Mouse (Mus musculus) cerebellum, adult 9-11 months (tissue): ENCODE measurements at regions not wholly inside any gene's neighbourhood (a gene's known extent, or its start where the extent isn't known, plus 50 kb on each side); places are given as distances from the start of the nearest gene placed in this dataset.

Source experiments
- DNase-seq: peaks from one replicate; pipeline ENCODE4 v3.0.0; 2022

- no peak for DNase-seq
These were observed 742.2 kb downstream of the Epha4 start for GRCm38 (mm10) chr1:76772694-76773093.

GRCm38 (mm10) chr1:76786871-76787270, 728.0 kb downstream of the Epha4 start:
- DNase-seq = no peak

DNA sequence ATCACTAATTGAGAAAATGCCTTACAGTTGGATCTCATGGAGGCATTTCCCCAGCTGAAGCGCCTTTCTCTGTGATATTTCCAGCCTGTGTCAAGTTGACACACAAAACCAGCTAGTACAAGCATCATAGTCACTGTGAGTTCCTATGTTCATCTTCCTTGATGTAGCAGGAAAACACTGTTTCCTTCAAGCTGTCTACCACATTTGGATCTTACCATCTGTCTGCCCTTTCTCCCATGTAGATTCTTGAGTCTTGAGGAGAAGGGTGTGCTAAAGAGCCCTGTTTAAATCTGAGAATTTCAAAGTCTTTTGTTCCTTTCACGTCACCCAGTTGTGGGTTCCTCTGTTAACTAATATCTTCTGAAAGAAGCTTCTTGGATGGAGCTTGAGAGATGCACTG, 721.5 kb downstream of the Epha4 start:
- DNase-seq = no peak

GRCm38 (mm10) chr1:76819906-76820305, 695.0 kb downstream of the Epha4 start:
- no peak for DNase-seq

DNA sequence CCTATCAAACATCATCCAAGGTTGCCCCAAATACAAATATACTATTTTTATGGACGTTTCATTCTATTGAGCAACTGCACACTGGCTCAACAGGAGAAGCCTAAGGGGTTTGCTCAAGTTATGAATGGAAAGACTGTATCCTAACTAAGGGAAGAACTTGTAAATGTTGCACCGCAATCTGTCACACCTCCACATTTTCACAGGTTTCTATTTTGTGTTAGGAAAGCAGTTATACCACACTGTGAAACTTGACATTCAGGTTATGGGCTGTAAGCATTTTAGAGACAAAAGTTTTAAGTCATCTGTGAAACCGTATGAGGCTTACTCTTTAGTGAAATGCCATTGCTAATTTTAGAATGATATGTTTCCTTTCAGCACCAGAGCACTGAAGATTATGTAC, 693.3 kb downstream of the Epha4 start:
- no peak for DNase-seq

- no peak for DNase-seq
These were observed 685.2 kb downstream of the Epha4 start for GRCm38 (mm10) chr1:76829690-76830089.

GRCm38 (mm10) chr1:76832311-76832710, 682.6 kb downstream of the Epha4 start:
- DNase-seq = no peak

DNA sequence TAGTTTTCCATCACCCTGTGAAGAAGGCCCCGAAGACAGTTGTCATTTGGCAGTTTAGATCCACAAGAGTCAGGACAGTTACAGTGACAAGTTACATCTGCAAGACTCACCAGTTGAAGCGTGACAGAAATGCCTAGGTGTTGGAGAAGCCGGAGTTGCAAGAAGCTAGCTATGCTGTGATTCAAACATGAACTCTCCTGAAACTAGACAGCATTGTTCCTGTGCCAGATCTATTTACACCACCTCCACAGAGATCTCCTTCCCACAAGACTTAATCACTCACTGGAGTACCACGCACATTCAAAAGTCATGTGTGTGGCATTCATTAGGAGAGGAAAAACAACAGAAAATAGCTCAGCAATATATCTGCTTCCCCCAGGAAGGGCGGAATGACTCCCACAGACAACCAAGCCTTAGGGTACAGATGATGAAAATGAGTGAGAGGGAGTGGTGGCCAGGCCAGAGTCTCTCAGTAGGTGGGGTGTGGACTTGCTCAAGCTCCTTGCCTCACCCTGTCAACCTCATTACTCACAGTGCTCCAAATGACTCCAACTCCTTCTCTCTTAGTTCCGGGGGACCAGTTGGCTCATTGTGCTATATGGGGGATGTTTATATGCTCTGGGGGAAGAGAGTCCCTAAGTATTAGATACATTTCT, 679.7 kb downstream of the Epha4 start:
- DNase-seq = no peak

DNA sequence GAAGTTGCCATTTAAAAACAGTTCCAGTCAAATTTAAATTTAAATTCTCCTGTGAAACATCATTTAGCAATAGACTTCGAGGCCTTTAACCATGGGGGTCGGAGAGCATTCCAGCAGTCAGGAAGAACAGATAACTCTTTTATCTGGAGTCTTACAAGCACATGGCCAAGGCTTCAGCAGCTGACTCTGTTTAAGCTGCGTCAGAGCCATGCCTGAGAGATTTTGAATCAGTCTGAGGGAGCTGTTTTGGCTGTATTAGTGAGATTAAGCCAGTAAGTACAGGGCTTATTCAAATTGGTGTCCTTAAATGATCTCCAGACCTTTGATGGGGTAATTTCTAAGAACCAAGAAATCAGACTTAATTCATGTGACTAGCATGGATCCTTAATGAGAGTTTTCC, 665.5 kb downstream of the Epha4 start:
- no peak for DNase-seq

GRCm38 (mm10) chr1:76866304-76866968, 648.5 kb downstream of the Epha4 start:
- peak; percentile 62 for DNase-seq

DNA sequence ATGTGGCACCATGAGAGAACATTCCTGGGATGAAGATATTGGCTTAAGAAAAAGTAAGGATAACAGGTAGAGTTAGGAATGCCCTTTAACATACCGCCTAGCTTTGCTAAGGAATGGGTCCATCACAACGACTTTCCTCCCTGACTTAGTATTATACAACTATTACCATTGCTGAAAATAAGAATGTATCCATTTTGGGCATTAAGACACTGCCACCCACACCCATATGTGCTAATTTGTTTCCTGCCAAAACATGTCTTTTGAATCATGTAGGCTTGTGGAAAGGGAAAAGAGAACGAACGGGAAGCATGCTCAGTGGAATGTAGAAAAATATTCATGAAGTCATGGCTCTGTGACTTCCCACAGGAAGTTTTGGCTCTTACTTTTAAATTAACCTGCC, 641.7 kb downstream of the Epha4 start:
- no peak for DNase-seq

GRCm38 (mm10) chr1:76880111-76880782, 634.6 kb downstream of the Epha4 start:
- DNase-seq = no peak

DNA sequence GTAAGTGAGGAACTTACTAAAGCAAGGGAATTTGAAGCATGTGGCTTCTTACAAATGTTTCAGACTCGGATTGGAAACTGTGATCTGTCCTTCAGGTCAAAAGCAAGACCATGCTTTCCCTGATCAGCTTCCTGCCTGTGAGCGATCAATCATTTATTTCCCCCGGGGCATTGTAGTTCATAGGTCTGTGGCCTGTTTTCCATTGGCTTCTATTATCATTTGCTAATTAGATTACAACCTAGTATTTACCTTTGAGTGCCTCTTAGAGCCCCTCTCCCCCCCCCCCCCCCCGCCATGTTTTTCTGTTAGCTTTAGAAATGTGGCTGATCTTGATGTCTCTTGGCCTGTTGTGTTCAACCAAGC, 634.1 kb downstream of the Epha4 start:
- no peak for DNase-seq

- no peak for DNase-seq
These were observed 618.6 kb downstream of the Epha4 start for GRCm38 (mm10) chr1:76896152-76896864.

DNA sequence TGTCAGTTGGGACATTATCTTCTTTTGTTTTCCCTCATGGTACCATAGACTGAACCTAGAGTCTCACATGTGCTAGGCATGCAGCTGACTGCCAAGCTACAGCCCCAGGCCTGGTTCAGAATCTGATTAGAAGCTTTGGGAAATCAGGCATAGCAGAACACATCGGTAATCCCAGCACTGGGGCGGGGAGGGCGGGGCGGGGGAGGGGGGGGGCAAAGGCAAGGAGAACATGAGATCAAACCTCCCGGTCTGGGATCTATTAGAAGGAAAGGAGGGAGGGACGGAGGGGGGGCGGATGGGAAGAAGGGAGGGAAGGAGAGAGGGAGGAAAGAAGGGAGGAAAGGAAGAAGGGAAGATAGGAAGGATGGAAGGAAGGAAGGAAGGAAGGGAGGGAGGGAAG, 617.5 kb downstream of the Epha4 start:
- no peak for DNase-seq

GRCm38 (mm10) chr1:76911472-76911871, 603.4 kb downstream of the Epha4 start:
- DNase-seq = no peak

- DNase-seq = no peak
These were observed 595.3 kb downstream of the Epha4 start for GRCm38 (mm10) chr1:76919541-76919940.

GRCm38 (mm10) chr1:76920634-76921033, 594.3 kb downstream of the Epha4 start:
- DNase-seq = no peak

GRCm38 (mm10) chr1:76927041-76927440, 587.8 kb downstream of the Epha4 start:
- DNase-seq = no peak

GRCm38 (mm10) chr1:76928035-76928434, 586.9 kb downstream of the Epha4 start:
- DNase-seq = no peak

DNA sequence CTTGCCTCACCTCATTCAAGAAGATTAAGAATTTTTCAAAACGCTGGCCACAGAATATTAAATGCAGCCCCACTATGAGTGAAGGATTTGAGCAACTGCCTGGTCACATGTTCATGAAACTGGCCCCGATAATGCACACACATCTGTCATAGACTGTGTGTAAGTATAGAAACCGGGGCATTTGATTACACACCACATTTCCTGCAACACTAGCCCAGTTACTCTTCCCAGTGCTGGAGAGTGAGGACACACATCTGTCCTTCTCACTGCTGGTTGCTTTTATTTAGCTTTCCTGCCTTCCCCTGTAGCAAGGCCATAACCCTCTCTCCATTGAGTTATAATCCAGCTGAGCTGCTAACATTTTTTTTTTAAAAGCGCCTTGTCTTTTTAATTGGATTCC, 581.4 kb downstream of the Epha4 start:
- no peak for DNase-seq

- peak; percentile 22 for DNase-seq
These were observed 572.2 kb downstream of the Epha4 start for GRCm38 (mm10) chr1:76942730-76943129.

- DNase-seq = no peak
These were observed 570.8 kb downstream of the Epha4 start for GRCm38 (mm10) chr1:76944046-76944445.

DNA sequence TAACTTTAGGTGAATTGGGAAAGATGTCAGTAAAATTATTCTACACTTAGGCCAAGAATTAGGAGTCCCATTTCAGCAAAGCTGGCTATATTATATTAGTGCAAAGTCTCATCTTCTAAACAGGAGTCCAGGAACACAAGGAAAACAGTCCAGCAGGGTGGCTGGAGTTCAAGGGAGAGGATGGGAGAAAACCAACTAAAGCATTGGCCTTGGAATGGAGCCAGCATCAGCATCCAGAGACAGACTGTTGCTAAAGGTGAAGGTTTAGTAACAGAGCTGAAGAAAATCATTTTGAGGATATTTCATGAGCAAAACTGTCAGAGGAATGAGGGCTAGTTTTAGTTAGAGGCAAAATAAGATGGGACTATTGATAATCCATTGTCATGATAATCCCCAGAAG, 559.9 kb downstream of the Epha4 start:
- no peak for DNase-seq
